Mouse (Mus musculus) CH12.LX (cell line): ENCODE results near the gene Pkd1l3. TPM values are rescaled to one million over a fixed set of nuclear protein-coding genes. Genes with fewer than 3 reads are reported as not detected.

ENCODE experiments used
- DNase-seq: peaks from one replicate; pipeline ENCODE4 v3.0.0-alpha.2; 2013; ENCODE audit errors: extremely low read depth
- H3K27ac ChIP-seq: 2 replicates; pipeline ENCODE4 v1.5.1; 2012; ENCODE audit warnings: low read depth, mild to moderate bottlenecking, control low read depth, moderate library complexity; ENCODE audit not compliant: insufficient read depth
- H3K27me3 ChIP-seq: replicated peaks from 2 replicates; pipeline ENCODE3; 2012; ENCODE audit warnings: inconsistent platforms
- H3K36me3 ChIP-seq, 2 experiments: replicated peaks in 1 of 2; 2 replicates each; pipeline versions ENCODE3 to v1.6.1; 2012; ENCODE audit warnings: inconsistent platforms in 1 of 2, low read length in 1 of 2, mild to moderate bottlenecking in 1 of 2, mixed read lengths in 1 of 2, moderate library complexity in 1 of 2; ENCODE audit not compliant: control insufficient read depth in 1 of 2, insufficient read depth in 1 of 2
- H3K4me1 ChIP-seq, 2 experiments: 2 replicates each; pipeline ENCODE4 v1.6.1; 2012; ENCODE audit warnings: inconsistent platforms in 1 of 2, moderate library complexity in 1 of 2; ENCODE audit not compliant: insufficient read depth in 2 of 2, control insufficient read depth in 1 of 2
- H3K4me2 ChIP-seq: 2 replicates; pipeline ENCODE4 v1.6.1; 2012; ENCODE audit warnings: low read depth, mild to moderate bottlenecking, control low read depth; ENCODE audit not compliant: poor library complexity, insufficient read depth, severe bottlenecking
- H3K4me3 ChIP-seq, 3 experiments: fragments of 150-350 bp in 1 of 3; sonication (generic) in 1 of 3; replicated peaks in 1 of 3; 2 replicates each; pipeline versions ENCODE3 to v1.5.1; 2011 to 2012; ENCODE audit warnings: low read depth in 2 of 3, low read length in 2 of 3, mild to moderate bottlenecking in 2 of 3, moderate library complexity in 2 of 3, control low read depth in 1 of 3, improper control_type of control experiment in 1 of 3, inconsistent platforms in 1 of 3, mixed read lengths in 1 of 3; ENCODE audit not compliant: poor library complexity in 1 of 3
- H3K79me2 ChIP-seq: replicated peaks from 2 replicates; pipeline ENCODE4 v1.6.1; 2012; ENCODE audit warnings: mild to moderate bottlenecking, moderate library complexity; ENCODE audit not compliant: control insufficient read depth, poor library complexity, insufficient read depth, severe bottlenecking; ENCODE audit errors: extremely low read depth
- H3K9ac ChIP-seq: 2 replicates; pipeline ENCODE4 v1.6.1; 2012; ENCODE audit warnings: low read depth, mild to moderate bottlenecking, control low read depth, moderate library complexity; ENCODE audit not compliant: insufficient read depth
- H3K9me3 ChIP-seq: replicated peaks from 2 replicates; pipeline ENCODE3; 2012; ENCODE audit warnings: low read length, inconsistent platforms, mixed read lengths
- BHLHE40 ChIP-seq: IDR thresholded peaks from 2 replicates; pipeline ENCODE4 v1.6.1; 2011; ENCODE audit warnings: mild to moderate bottlenecking, low read depth, low read length, improper control_type of control experiment
- CHD1 ChIP-seq: IDR thresholded peaks from 2 replicates; pipeline ENCODE4 v1.6.1; 2012; ENCODE audit warnings: low read depth, low read length, improper control_type of control experiment, inconsistent platforms
- CTCF ChIP-seq, 2 experiments: IDR thresholded peaks in 1 of 2; conservative IDR thresholded peaks in 1 of 2; 2 replicates each; pipeline ENCODE4 v1.5.1; 2011 to 2012; ENCODE audit warnings: low read depth in 2 of 2, low read length in 2 of 2, improper control_type of control experiment in 1 of 2, inconsistent platforms in 1 of 2, mild to moderate bottlenecking in 1 of 2, moderate library complexity in 1 of 2
- E2F4 ChIP-seq: IDR thresholded peaks from 2 replicates; pipeline ENCODE4 v1.6.1; 2011; ENCODE audit warnings: low read depth, low read length, improper control_type of control experiment; ENCODE audit not compliant: insufficient replicate concordance
- EP300 ChIP-seq: IDR thresholded peaks from 2 replicates; pipeline ENCODE4 v1.6.1; 2011; ENCODE audit warnings: low read length, improper control_type of control experiment
- ETS1 ChIP-seq: conservative IDR thresholded peaks from 2 replicates; pipeline ENCODE4 v1.6.1; 2012; ENCODE audit warnings: low read depth, mild to moderate bottlenecking, inconsistent platforms, low read length, improper control_type of control experiment, moderate library complexity
- GABPA ChIP-seq: IDR thresholded peaks from 2 replicates; pipeline ENCODE4 v1.6.1; 2012; ENCODE audit warnings: low read depth, low read length, improper control_type of control experiment, inconsistent platforms; ENCODE audit not compliant: insufficient replicate concordance
- JUN ChIP-seq: IDR thresholded peaks from 2 replicates; pipeline ENCODE4 v1.6.1; 2011; ENCODE audit warnings: low read depth, mild to moderate bottlenecking, low read length, improper control_type of control experiment, moderate library complexity; ENCODE audit not compliant: insufficient read depth
- KAT2A ChIP-seq: IDR thresholded peaks from 2 replicates; pipeline ENCODE4 v1.6.1; 2012; ENCODE audit warnings: low read length, improper control_type of control experiment, inconsistent platforms; ENCODE audit not compliant: insufficient replicate concordance
- MAFK ChIP-seq: IDR thresholded peaks from 2 replicates; pipeline ENCODE4 v1.6.1; 2011; ENCODE audit warnings: low read length, improper control_type of control experiment; ENCODE audit not compliant: insufficient replicate concordance
- MAX ChIP-seq: IDR thresholded peaks from 2 replicates; pipeline ENCODE4 v1.6.1; 2011; ENCODE audit warnings: low read length, improper control_type of control experiment
- MEF2A ChIP-seq: IDR thresholded peaks from 2 replicates; pipeline ENCODE4 v1.6.1; 2014; ENCODE audit warnings: low read depth, mild to moderate bottlenecking, inconsistent platforms, low read length, improper control_type of control experiment, borderline replicate concordance
- MXI1 ChIP-seq: IDR thresholded peaks from 2 replicates; pipeline ENCODE4 v1.6.1; 2011; ENCODE audit warnings: mild to moderate bottlenecking, low read depth, low read length, improper control_type of control experiment
- MYC ChIP-seq: IDR thresholded peaks from 2 replicates; pipeline ENCODE4 v1.6.1; 2011; ENCODE audit warnings: low read depth, mild to moderate bottlenecking, improper control_type of control experiment, low read length
- PAX5 ChIP-seq: IDR thresholded peaks from 2 replicates; pipeline ENCODE4 v1.6.1; 2012; ENCODE audit warnings: low read length, inconsistent platforms, mixed read lengths
- POLR2AphosphoS2 ChIP-seq: IDR thresholded peaks from 2 replicates; pipeline ENCODE4 v1.6.1; 2011; ENCODE audit warnings: low read depth, low read length, improper control_type of control experiment
- SMC3 ChIP-seq: IDR thresholded peaks from 2 replicates; pipeline ENCODE4 v1.6.1; 2011; ENCODE audit warnings: low read depth, low read length, improper control_type of control experiment
- TBP ChIP-seq: conservative IDR thresholded peaks from 2 replicates; pipeline ENCODE4 v1.6.1; 2011; ENCODE audit warnings: low read depth, low read length, improper control_type of control experiment
- TCF12 ChIP-seq: IDR thresholded peaks from 2 replicates; pipeline ENCODE4 v1.6.1; 2014; ENCODE audit warnings: low read depth, mild to moderate bottlenecking, inconsistent platforms, low read length, improper control_type of control experiment
- USF1 ChIP-seq: IDR thresholded peaks from 2 replicates; pipeline ENCODE4 v1.6.1; 2014; ENCODE audit warnings: low read depth, mild to moderate bottlenecking, inconsistent platforms, low read length, improper control_type of control experiment
- USF2 ChIP-seq: conservative IDR thresholded peaks from 2 replicates; pipeline ENCODE4 v1.6.1; 2011; ENCODE audit warnings: low read depth, low read length, improper control_type of control experiment
- ZC3H11A ChIP-seq: IDR thresholded peaks from 2 replicates; pipeline ENCODE4 v1.6.1; 2012; ENCODE audit warnings: low read depth, mild to moderate bottlenecking, inconsistent platforms, low read length, improper control_type of control experiment
- ZKSCAN1 ChIP-seq: IDR thresholded peaks from 2 replicates; pipeline ENCODE4 v1.6.1; 2012; ENCODE audit warnings: low read depth, inconsistent platforms, low read length, improper control_type of control experiment, borderline replicate concordance
- ZMIZ1 ChIP-seq: IDR thresholded peaks from 2 replicates; pipeline ENCODE4 v1.6.1; 2012; ENCODE audit warnings: low read depth, mild to moderate bottlenecking, inconsistent platforms, low read length, improper control_type of control experiment
- ZNF384 ChIP-seq: IDR thresholded peaks from 2 replicates; pipeline ENCODE4 v1.6.1; 2012; ENCODE audit warnings: low read depth, low read length, improper control_type of control experiment, inconsistent platforms
- dilution Hi-C: fragments of 300-500 bp; cut with MboI; formaldehyde crosslinking; loops from 2 replicates; pipeline ENCODE4 v1.14.3; 2020; ENCODE audit warnings: low sequenced_read_pairs; ENCODE audit not compliant: extremely low pct_unique_long_range_greater_than_20kb, extremely low pct_ligation_motif_present
- in situ Hi-C: fragments of 300-500 bp; cut with MboI; formaldehyde crosslinking; loops from 3 replicates; pipeline ENCODE4 v1.14.3; 2019; ENCODE audit warnings: low sequenced_read_pairs, low pct_ligation_motif_present, low pct_unique_long_range_greater_than_20kb, mixed read lengths
- polyA plus RNA-seq: library from polyadenylated mRNA; unstranded; fragments of >175 nt; gene quantifications from 2 replicates; pipeline ENCODE4 v1.2.1, GENCODE M21; 2012; ENCODE audit warnings: low read depth; ENCODE audit not compliant: insufficient read length
- total RNA-seq, 2 experiments: library from RNA; depleted of rRNA; stranded (reverse); fragments of 300-350 nt in 1 of 2; fragments of >200 nt in 1 of 2; gene quantifications; 2 replicates each; pipeline ENCODE4 v1.2.3; 2012 to 2014

The Pkd1l3 gene
- total and polyA plus RNA-seq, 3 experiments = 3.5 to 10.0 (median 6.0) TPM

- TF ChIP-seq USF1 = no peak
- TF ChIP-seq GABPA = no peak
- no peak for TF ChIP-seq JUN
- TF ChIP-seq SMC3 = no peak
- no peak for TF ChIP-seq MXI1
- no peak for TF ChIP-seq ZKSCAN1
- no peak for TF ChIP-seq EP300
- TF ChIP-seq CHD1 = no peak
- no peak for TF ChIP-seq MEF2A
- no peak for TF ChIP-seq ZNF384
- no peak for TF ChIP-seq E2F4
- no peak for TF ChIP-seq BHLHE40
- TF ChIP-seq ZMIZ1 = no peak
- TF ChIP-seq USF2 = no peak
- TF ChIP-seq KAT2A = no peak
- TF ChIP-seq TBP = no peak
- TF ChIP-seq PAX5 = no peak
- no peak overlapping the region for H3K27ac ChIP-seq
- H3K4me1 ChIP-seq = no peaks in the 10 kb centered on the region
- H3K4me3 ChIP-seq = no peak overlapping the region
- peaks cover 8% of the 10 kb centered on the region for H3K9me3 ChIP-seq
- no peak for DNase-seq
- H3K9ac ChIP-seq = no peak overlapping the region
- dilution Hi-C loops = no loop called here
- no peak overlapping the region for H3K4me2 ChIP-seq
- no peaks in the 10 kb centered on the region for H3K79me2 ChIP-seq
- in situ Hi-C loops = no loop called here
- H3K36me3 ChIP-seq = no peaks in the 10 kb centered on the region
- peaks cover 11% of the 10 kb centered on the region for H3K27me3 ChIP-seq
These were observed 28.7 kb upstream of the Pkd1l3 start for GRCm38 (mm10) chr8:109585652-109586051.

- Histone ChIP-seq H3K79me2 (no peaks in the 10 kb centered on the region), H3K4me2 (no peak overlapping the region), H3K4me3 (no peak overlapping the region), H3K27me3 (peaks cover 11% of the 10 kb centered on the region), H3K27ac (no peak overlapping the region), H3K9ac (no peak overlapping the region), H3K4me1 (no peaks in the 10 kb centered on the region), H3K9me3 (peaks cover 8% of the 10 kb centered on the region), H3K36me3 (peaks cover 6 to 10% of the 10 kb centered on the region in 2 experiments)
- in situ Hi-C loops (no loop called here), dilution Hi-C loops (no loop called here)
- no peak for DNase-seq
- TF ChIP-seq MAFK (no peak), E2F4 (no peak), BHLHE40 (no peak), ZMIZ1 (no peak), POLR2AphosphoS2 (no peak), ETS1 (no peak), ZC3H11A (no peak), MXI1 (no peak), CTCF (conservative IDR thresholded peaks at IDR 0.05 in 1 of 2, IDR thresholded peaks at IDR 0.05 in 1 of 2; ENCODE audit: low read depth in 2 of 2, low read length in 2 of 2) (no peak), JUN (no peak), TCF12 (no peak), MAX (no peak), GABPA (no peak), SMC3 (no peak), MYC (no peak), ZNF384 (no peak), USF1 (no peak)
These were observed 27.3 kb upstream of the Pkd1l3 start for GRCm38 (mm10) chr8:109586972-109587504.
